Mouse (Mus musculus) NIH3T3 (cell line): Measurements from ENCODE around the gene Micall1.

Source experiments
- DNase-seq: peaks from one replicate; pipeline ENCODE4 v3.0.0-alpha.2; 2012; ENCODE audit warnings: low read depth

Gene Micall1

GRCm38 (mm10) chr15:79176905-79177304 lies 68.2 kb downstream of the Micall1 start:
- DNase-seq: peak; percentile 25

DNA sequence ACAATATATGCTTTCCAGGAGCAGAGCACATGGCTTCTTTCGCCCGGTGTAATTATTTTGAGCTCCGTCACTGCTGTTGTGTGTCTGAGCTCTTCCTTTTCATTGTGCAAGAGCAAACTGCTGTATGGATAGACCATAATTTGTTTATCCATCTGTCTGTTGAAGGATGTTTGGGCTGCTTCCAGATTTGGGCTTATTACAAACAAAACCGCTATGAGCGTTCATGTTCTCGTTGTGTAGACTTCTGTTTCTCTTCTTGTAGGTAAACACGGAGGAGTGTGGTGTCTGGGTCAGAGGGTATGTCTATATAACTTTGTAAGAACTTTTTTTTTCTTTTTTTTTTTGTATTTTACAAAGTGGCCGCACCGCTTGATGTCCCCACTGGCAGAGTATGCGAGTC lies 76.5 kb downstream of the Micall1 start:
- DNase-seq: peak; percentile 60
